Mouse (Mus musculus) lung, postnatal 10 days (tissue): Measurements from ENCODE around the gene Ddx21.
A peak's percentile ranks its signal among the peaks of the same experiment; 100 is the strongest.

Experiments
- DNase-seq: peaks from one replicate; pipeline ENCODE4 v3.0.0; 2021

Gene Ddx21

GRCm38 (mm10) chr10:62568861-62569260 lies 33.2 kb downstream of the Ddx21 start:
- no peak for DNase-seq

- DNase-seq: no peak
These were observed 44.3 kb downstream of the Ddx21 start for GRCm38 (mm10) chr10:62557736-62558135.

GRCm38 (mm10) chr10:62556558-62556901 lies 45.6 kb downstream of the Ddx21 start:
- no peak for DNase-seq

- DNase-seq: no peak
These were observed 46.1 kb downstream of the Ddx21 start for GRCm38 (mm10) chr10:62555705-62556557.

- no peak for DNase-seq
These were observed 48.4 kb downstream of the Ddx21 start for GRCm38 (mm10) chr10:62553611-62554091.

GRCm38 (mm10) chr10:62550787-62551300 lies 51.2 kb downstream of the Ddx21 start:
- no peak for DNase-seq

GRCm38 (mm10) chr10:62549523-62550166 lies 52.4 kb downstream of the Ddx21 start:
- peak; percentile 83 for DNase-seq

- peak; percentile 21 for DNase-seq
These were observed 55.6 kb downstream of the Ddx21 start for GRCm38 (mm10) chr10:62546441-62546840.

- no peak for DNase-seq
These were observed 56.3 kb downstream of the Ddx21 start for GRCm38 (mm10) chr10:62545759-62546158.

GRCm38 (mm10) chr10:62544316-62544715 lies 57.8 kb downstream of the Ddx21 start:
- DNase-seq: no peak

GRCm38 (mm10) chr10:62543399-62543808 lies 58.7 kb downstream of the Ddx21 start:
- peak; percentile 52 for DNase-seq

GRCm38 (mm10) chr10:62542928-62543327 lies 59.2 kb downstream of the Ddx21 start:
- no peak for DNase-seq

- DNase-seq: no peak
These were observed 59.6 kb downstream of the Ddx21 start for GRCm38 (mm10) chr10:62542507-62542906.

- no peak for DNase-seq
These were observed 60.6 kb downstream of the Ddx21 start for GRCm38 (mm10) chr10:62541499-62541898.

GRCm38 (mm10) chr10:62540800-62541199 lies 61.3 kb downstream of the Ddx21 start:
- no peak for DNase-seq

GRCm38 (mm10) chr10:62534509-62534908 lies 67.6 kb downstream of the Ddx21 start:
- DNase-seq: peak; percentile 65

- no peak for DNase-seq
These were observed 69.2 kb downstream of the Ddx21 start for GRCm38 (mm10) chr10:62532832-62533231.
